Mouse (Mus musculus) C2C12 (cell line): ENCODE results near the gene Siah1b.

ENCODE experiments used
- CEBPB ChIP-seq: IDR thresholded peaks from one replicate; pipeline ENCODE4 v1.6.1; 2011; ENCODE audit warnings: low read depth, mild to moderate bottlenecking, control low read depth, moderate library complexity
- CTCF ChIP-seq: IDR thresholded peaks from one replicate; pipeline ENCODE4 v1.5.1; 2011; ENCODE audit not compliant: control insufficient read depth, insufficient read depth, insufficient read length
- MAX ChIP-seq: IDR thresholded peaks from one replicate; pipeline ENCODE4 v1.6.1; 2011; ENCODE audit warnings: mild to moderate bottlenecking, control low read depth

DNA sequence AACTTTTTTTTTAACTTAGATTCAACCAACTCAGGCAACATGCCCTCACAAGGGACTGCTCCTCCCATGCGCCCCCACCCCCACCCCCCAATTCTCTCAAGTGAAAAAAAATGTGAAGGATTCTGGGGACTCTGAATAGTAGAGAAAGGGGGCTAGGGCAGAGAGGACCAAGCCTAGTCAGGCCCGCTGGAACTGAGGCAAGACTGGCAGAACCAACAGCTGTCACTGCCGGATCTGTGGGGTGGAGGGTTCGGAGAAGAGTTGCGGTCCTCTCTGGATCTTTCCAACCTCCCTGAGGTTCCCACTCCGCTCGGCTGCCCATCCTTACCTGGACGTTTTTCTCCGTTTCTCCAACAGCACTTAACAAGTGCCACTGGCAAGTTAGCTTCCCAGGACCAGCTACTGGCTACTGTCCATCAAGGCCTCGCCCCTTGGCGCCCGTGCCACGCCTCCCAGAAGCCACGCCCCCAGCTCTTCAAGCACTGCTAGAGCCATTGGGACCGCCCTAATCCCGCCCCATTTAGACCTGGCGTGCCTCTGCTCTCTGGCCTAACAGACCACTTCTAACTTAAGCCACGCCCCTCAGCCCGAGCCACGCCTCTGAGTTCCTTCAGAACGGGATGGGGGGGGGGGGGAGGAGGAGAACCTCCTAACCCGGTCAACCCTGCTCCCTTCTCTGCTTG, 48.5 kb downstream of the Siah1b start, which contains the start of gene Car5b:
- TF ChIP-seq CTCF, result no peak
- no peak for TF ChIP-seq MAX
- no peak for TF ChIP-seq CEBPB
